Mouse (Mus musculus) kidney, embryonic 15.5 days (tissue): Measurements from ENCODE around the gene Scgb1a1. TPM values are rescaled to one million over a fixed set of nuclear protein-coding genes. Genes with fewer than 3 reads are reported as not detected.

ENCODE experiments used
- ATAC-seq: fragments of 200-750 bp; cut with Nextera tagmentation; replicated peaks from 2 replicates; pipeline ENCODE4 v1.8.0; 2017; ENCODE audit warnings: moderate TSS enrichment; ENCODE audit not compliant: low FRiP score
- H3K27ac ChIP-seq: fragments of 300-500 bp; sonication (generic); 2 replicates; pipeline ENCODE4 v1.5.1; 2015; ENCODE audit warnings: mild to moderate bottlenecking, inconsistent platforms
- H3K27me3 ChIP-seq: fragments of 300-500 bp; sonication (generic); 2 replicates; pipeline ENCODE4 v1.6.1; 2015; ENCODE audit warnings: inconsistent platforms
- H3K36me3 ChIP-seq: fragments of 300-500 bp; sonication (generic); 2 replicates; pipeline ENCODE4 v1.6.1; 2015; ENCODE audit warnings: inconsistent platforms
- H3K4me1 ChIP-seq: fragments of 300-500 bp; sonication (generic); 2 replicates; pipeline ENCODE4 v1.6.1; 2015; ENCODE audit warnings: inconsistent platforms
- H3K4me2 ChIP-seq: fragments of 300-500 bp; sonication (generic); 2 replicates; pipeline ENCODE4 v1.6.1; 2015; ENCODE audit warnings: moderate library complexity, mild to moderate bottlenecking, inconsistent platforms
- H3K4me3 ChIP-seq: fragments of 300-500 bp; sonication (generic); replicated peaks from 2 replicates; pipeline ENCODE4 v1.5.1; 2015; ENCODE audit warnings: mild to moderate bottlenecking, inconsistent platforms
- H3K9ac ChIP-seq: fragments of 300-500 bp; sonication (generic); 2 replicates; pipeline ENCODE4 v1.6.1; 2015; ENCODE audit warnings: mild to moderate bottlenecking, inconsistent platforms
- H3K9me3 ChIP-seq: fragments of 300-500 bp; sonication (generic); replicated peaks from 2 replicates; pipeline ENCODE4 v1.6.1; 2016; ENCODE audit warnings: inconsistent platforms
- WGBS: fragments of 180-500 bp; shearing (Covaris S2); methylation state at CpG from one replicate; pipeline ENCODE4 v1.1.7; 2015; ENCODE audit warnings: mixed read lengths; 5-methylcytosine and 5-hydroxymethylcytosine counted together
- polyA plus RNA-seq: library from polyadenylated mRNA; unstranded; fragments of >200 nt; fragmentation: Nextera tagmentation; extraction: Ambion mirVana; gene quantifications from 2 replicates; pipeline ENCODE4 v1.2.1, GENCODE M21; 2015

Scgb1a1 gene
- polyA plus RNA-seq, 1 experiment from 2014 or later, result not detected

- WGBS, result 73% methylated on average over 7 of the region's 7 CpGs
These were observed 40.4 kb downstream of the Scgb1a1 start for GRCm38 (mm10) chr19:9047207-9047945.

GRCm38 (mm10) chr19:9044291-9044690 lies 43.5 kb downstream of the Scgb1a1 start:
- Histone ChIP-seq H3K4me1 (peaks cover 12% of the 10 kb centered on the region), H3K4me2 (no peak overlapping the region), H3K9me3 (no peaks in the 10 kb centered on the region), H3K4me3 (no peak overlapping the region), H3K9ac (no peak overlapping the region), H3K36me3 (no peaks in the 10 kb centered on the region), H3K27ac (no peak overlapping the region), H3K27me3 (no peaks in the 10 kb centered on the region)
- 53% methylated on average over 4 of the region's 4 CpGs for WGBS
- no peak for ATAC-seq

More at GRCm38 (mm10) chr19:9047207-9047945, 40.4 kb downstream of the Scgb1a1 start:
- Histone ChIP-seq H3K27me3 (no peaks in the 10 kb centered on the region), H3K36me3 (no peaks in the 10 kb centered on the region), H3K4me3 (no peak overlapping the region), H3K4me1 (peaks cover 9% of the 10 kb centered on the region), H3K9ac (no peak overlapping the region), H3K9me3 (no peaks in the 10 kb centered on the region), H3K27ac (peak overlapping the region; percentile 48; the same call in 1 of the 2 replicates), H3K4me2 (no peak overlapping the region)
- ATAC-seq, result no peak

GRCm38 (mm10) chr19:9043123-9043522 lies 44.6 kb downstream of the Scgb1a1 start:
- H3K27me3 ChIP-seq, result no peaks in the 10 kb centered on the region
- WGBS, result 87% methylated on average over 1 of the region's 1 CpGs
- no peak for ATAC-seq
- H3K27ac ChIP-seq, result no peak overlapping the region
- H3K4me1 ChIP-seq, result peaks cover 12% of the 10 kb centered on the region
- no peak overlapping the region for H3K4me3 ChIP-seq
- H3K9me3 ChIP-seq, result no peaks in the 10 kb centered on the region
- H3K36me3 ChIP-seq, result no peaks in the 10 kb centered on the region
- no peak overlapping the region for H3K9ac ChIP-seq
- H3K4me2 ChIP-seq, result no peak overlapping the region

GRCm38 (mm10) chr19:9041074-9041473 lies 46.7 kb downstream of the Scgb1a1 start:
- Histone ChIP-seq H3K4me3 (no peak overlapping the region), H3K9ac (no peak overlapping the region), H3K27me3 (no peaks in the 10 kb centered on the region), H3K4me2 (no peak overlapping the region), H3K9me3 (no peaks in the 10 kb centered on the region), H3K27ac (no peak overlapping the region), H3K4me1 (0 out of 2 replicates have a peak, but pooled peaks cover 3% of the 10 kb centered on the region), H3K36me3 (no peaks in the 10 kb centered on the region)
- ATAC-seq, result no peak

GRCm38 (mm10) chr19:9040649-9041048 lies 47.1 kb downstream of the Scgb1a1 start:
- H3K9ac ChIP-seq, result no peak overlapping the region
- no peak overlapping the region for H3K27ac ChIP-seq
- 81% methylated on average over 6 of the region's 6 CpGs for WGBS
- 0 out of 2 replicates have a peak, but pooled peaks cover 3% of the 10 kb centered on the region for H3K4me1 ChIP-seq
- no peak overlapping the region for H3K4me3 ChIP-seq
- H3K4me2 ChIP-seq, result no peak overlapping the region
- H3K27me3 ChIP-seq, result no peaks in the 10 kb centered on the region
- no peaks in the 10 kb centered on the region for H3K36me3 ChIP-seq
- H3K9me3 ChIP-seq, result no peaks in the 10 kb centered on the region
- no peak for ATAC-seq

- Histone ChIP-seq H3K4me2 (no peak overlapping the region), H3K4me1 (0 out of 2 replicates have a peak, but pooled peaks cover 3% of the 10 kb centered on the region), H3K27me3 (no peaks in the 10 kb centered on the region), H3K27ac (no peak overlapping the region), H3K9me3 (no peaks in the 10 kb centered on the region), H3K36me3 (no peaks in the 10 kb centered on the region), H3K9ac (no peak overlapping the region), H3K4me3 (no peak overlapping the region)
- no peak for ATAC-seq
- WGBS, result 33% methylated on average over 7 of the region's 7 CpGs
These were observed 47.8 kb downstream of the Scgb1a1 start for GRCm38 (mm10) chr19:9039928-9040327.

- H3K4me3 ChIP-seq, result no peak overlapping the region
- H3K9me3 ChIP-seq, result no peaks in the 10 kb centered on the region
- H3K4me2 ChIP-seq, result no peak overlapping the region
- no peak overlapping the region for H3K27ac ChIP-seq
- H3K9ac ChIP-seq, result no peak overlapping the region
- H3K4me1 ChIP-seq, result 0 out of 2 replicates have a peak, but pooled peaks cover 3% of the 10 kb centered on the region
- H3K27me3 ChIP-seq, result no peaks in the 10 kb centered on the region
- H3K36me3 ChIP-seq, result no peaks in the 10 kb centered on the region
- ATAC-seq, result no peak
- 78% methylated on average over 4 of the region's 4 CpGs for WGBS
These were observed 48.5 kb downstream of the Scgb1a1 start for GRCm38 (mm10) chr19:9039266-9039665.

- Histone ChIP-seq H3K4me2 (no peak overlapping the region), H3K9me3 (no peaks in the 10 kb centered on the region), H3K36me3 (no peaks in the 10 kb centered on the region), H3K4me1 (peaks cover 10% of the 10 kb centered on the region; the same call in 1 of the 2 replicates), H3K27ac (no peak overlapping the region), H3K4me3 (no peak overlapping the region), H3K9ac (no peak overlapping the region), H3K27me3 (no peaks in the 10 kb centered on the region)
- 50% methylated on average over 3 of the region's 3 CpGs for WGBS
- no peak for ATAC-seq
These were observed 49.6 kb downstream of the Scgb1a1 start for GRCm38 (mm10) chr19:9038136-9038535.

- H3K9me3 ChIP-seq, result no peaks in the 10 kb centered on the region
- H3K4me2 ChIP-seq, result no peak overlapping the region
- H3K4me3 ChIP-seq, result no peak overlapping the region
- no peaks in the 10 kb centered on the region for H3K27me3 ChIP-seq
- 71% methylated on average over 3 of the region's 3 CpGs for WGBS
- no peak for ATAC-seq
- no peak overlapping the region for H3K27ac ChIP-seq
- no peak overlapping the region for H3K9ac ChIP-seq
- H3K36me3 ChIP-seq, result no peaks in the 10 kb centered on the region
- peaks cover 12% of the 10 kb centered on the region; the same call in 1 of the 2 replicates for H3K4me1 ChIP-seq
These were observed 52.7 kb downstream of the Scgb1a1 start for GRCm38 (mm10) chr19:9035101-9035500.

GRCm38 (mm10) chr19:9034480-9034879 lies 53.3 kb downstream of the Scgb1a1 start:
- H3K4me3 ChIP-seq, result no peak overlapping the region
- WGBS, result 86% methylated on average over 3 of the region's 3 CpGs
- no peak for ATAC-seq
- no peak overlapping the region for H3K4me2 ChIP-seq
- no peak overlapping the region for H3K9ac ChIP-seq
- no peaks in the 10 kb centered on the region for H3K27me3 ChIP-seq
- no peaks in the 10 kb centered on the region for H3K36me3 ChIP-seq
- H3K4me1 ChIP-seq, result peaks cover 9% of the 10 kb centered on the region; the same call in 1 of the 2 replicates
- no peak overlapping the region for H3K27ac ChIP-seq
- H3K9me3 ChIP-seq, result no peaks in the 10 kb centered on the region
